Mouse (Mus musculus): Measurements from ENCODE around the gene Srp68. TPM values are rescaled to one million over a fixed set of nuclear protein-coding genes. Genes with fewer than 3 reads are reported as not detected.

The Srp68 gene
- polyA plus RNA-seq, 1 experiment, result 53.8 TPM

DNA sequence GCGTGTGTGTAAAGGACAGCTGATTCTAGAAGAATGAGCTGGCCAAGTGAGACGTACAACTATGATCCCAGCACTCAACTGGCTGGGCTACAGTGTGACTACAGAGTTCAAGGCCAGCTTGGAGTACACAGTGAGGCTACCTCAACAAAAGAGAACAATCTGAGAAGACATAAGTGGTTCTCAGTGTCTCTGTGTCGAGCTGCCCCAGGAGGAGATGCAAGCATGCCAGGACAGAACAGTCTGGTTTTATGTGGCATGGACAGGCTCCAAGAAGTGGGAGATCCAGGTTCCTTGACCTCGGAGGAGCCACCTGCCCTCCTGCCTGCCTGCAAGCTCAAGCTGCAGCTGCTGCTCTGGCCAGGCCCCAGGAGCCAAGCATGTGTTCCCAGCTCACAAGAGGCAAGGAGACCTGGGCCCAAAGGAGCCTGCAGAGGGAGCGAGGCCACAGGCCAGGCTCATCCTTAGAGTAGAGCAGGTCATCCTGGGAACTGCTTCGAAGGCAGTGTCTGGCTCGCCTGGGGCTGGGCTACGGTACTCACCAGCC lies 22.2 kb upstream of the Srp68 start:
- no peak for TF ChIP-seq CTCF (conservative IDR thresholded peaks at IDR 0.05; ENCODE audit: insufficient read depth, insufficient read length, low read depth, low read length)
- no peak for TF ChIP-seq POLR2A (IDR thresholded peaks at IDR 0.05; ENCODE audit: low read depth, low read length)
- H3K27ac ChIP-seq (ENCODE audit: insufficient read depth, low read depth, low read length), result no peak overlapping the region

DNA sequence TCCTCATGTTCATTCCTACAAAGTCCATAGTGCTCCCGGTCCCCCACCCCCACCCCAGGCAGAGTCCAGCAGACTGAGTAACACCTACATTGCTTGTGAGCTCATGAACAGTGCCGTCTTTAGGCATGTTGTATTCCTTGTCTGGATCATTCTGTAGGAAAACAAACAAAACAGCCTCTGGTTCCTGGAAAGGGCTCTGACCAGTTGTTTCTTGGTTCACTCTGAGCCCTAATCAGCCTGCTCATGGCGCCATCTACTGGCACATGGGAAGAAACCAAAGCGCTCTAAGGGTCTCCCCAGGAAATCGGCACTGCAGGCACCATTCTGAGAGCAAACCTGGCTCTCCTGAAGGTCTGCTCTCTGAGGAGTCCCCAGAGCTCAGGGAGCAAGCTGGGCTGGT lies 20.3 kb upstream of the Srp68 start:
- Histone ChIP-seq H3K27me3 (replicated peaks; ENCODE audit: control insufficient read depth, insufficient read depth, low read length) (no peaks in the 10 kb centered on the region), H3K4me1 (ENCODE audit: control insufficient read depth, insufficient read depth, low read length) (no peaks in the 10 kb centered on the region), H3K4me3 (ENCODE audit: insufficient read depth, low read depth, low read length) (no peak overlapping the region), H3K36me3 (ENCODE audit: control insufficient read depth, insufficient read depth, low read length) (no peaks in the 10 kb centered on the region), H3K27ac (ENCODE audit: insufficient read depth, low read depth, low read length) (no peak overlapping the region)
- TF ChIP-seq CTCF (conservative IDR thresholded peaks at IDR 0.05; ENCODE audit: insufficient read depth, insufficient read length, low read depth, low read length) (peak; percentile 79), POLR2A (IDR thresholded peaks at IDR 0.05; ENCODE audit: low read depth, low read length) (no peak)
- DNase-seq, result peak; percentile 70
- 22% methylated on average over 5 of the region's 5 CpGs for WGBS

More for the DNA sequence above, 22.2 kb upstream of the Srp68 start:
- DNase-seq, result no peak
- H3K27me3 ChIP-seq (replicated peaks; ENCODE audit: control insufficient read depth, insufficient read depth, low read length), result no peaks in the 10 kb centered on the region
- WGBS, result 86% methylated on average over 8 of the region's 8 CpGs
- no peaks in the 10 kb centered on the region for H3K4me1 ChIP-seq (ENCODE audit: control insufficient read depth, insufficient read depth, low read length)
- H3K4me3 ChIP-seq (ENCODE audit: insufficient read depth, low read depth, low read length), result no peak overlapping the region
- no peaks in the 10 kb centered on the region; the same call in none of the 2 replicates for H3K36me3 ChIP-seq (ENCODE audit: control insufficient read depth, insufficient read depth, low read length)

DNA sequence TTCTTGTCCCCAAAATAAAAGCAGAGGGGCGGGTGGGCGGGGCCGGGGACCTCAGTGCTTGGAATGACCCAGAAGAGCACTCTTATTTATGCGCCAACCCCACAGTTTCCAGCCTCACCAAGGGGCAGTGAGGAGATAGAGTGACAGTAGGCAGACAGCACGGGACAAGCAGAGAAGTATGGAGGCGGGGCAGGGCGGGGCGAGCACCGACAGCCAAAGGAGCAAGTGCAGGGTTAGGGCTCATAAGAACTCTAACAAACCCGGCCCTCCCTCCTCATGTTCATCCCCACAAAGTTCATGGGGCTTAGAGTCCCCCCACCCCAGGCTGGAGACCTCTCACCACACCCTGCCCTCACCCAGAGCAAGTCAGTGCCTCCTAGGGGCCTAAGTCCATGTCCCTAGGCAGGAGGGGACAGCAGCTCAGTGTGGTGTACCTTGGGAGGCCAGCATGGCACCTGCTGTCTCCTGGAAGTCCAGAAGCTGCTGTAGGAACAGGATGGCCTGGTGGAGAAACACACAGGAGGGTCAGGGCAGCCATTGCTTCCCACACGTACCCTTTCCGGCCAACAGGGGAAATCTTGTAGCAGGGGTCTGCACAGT lies 19.6 kb upstream of the Srp68 start:
- Histone ChIP-seq H3K4me1 (ENCODE audit: control insufficient read depth, insufficient read depth, low read length) (no peaks in the 10 kb centered on the region), H3K27ac (ENCODE audit: insufficient read depth, low read depth, low read length) (no peak overlapping the region), H3K4me3 (ENCODE audit: insufficient read depth, low read depth, low read length) (no peak overlapping the region), H3K27me3 (replicated peaks; ENCODE audit: control insufficient read depth, insufficient read depth, low read length) (no peaks in the 10 kb centered on the region), H3K36me3 (ENCODE audit: control insufficient read depth, insufficient read depth, low read length) (no peaks in the 10 kb centered on the region)
- no peak for TF ChIP-seq POLR2A (IDR thresholded peaks at IDR 0.05; ENCODE audit: low read depth, low read length)
- TF ChIP-seq CTCF (conservative IDR thresholded peaks at IDR 0.05; ENCODE audit: insufficient read depth, insufficient read length, low read depth, low read length), result no peak
- DNase-seq, result no peak
- 91% methylated on average over 12 of the region's 12 CpGs for WGBS

DNA sequence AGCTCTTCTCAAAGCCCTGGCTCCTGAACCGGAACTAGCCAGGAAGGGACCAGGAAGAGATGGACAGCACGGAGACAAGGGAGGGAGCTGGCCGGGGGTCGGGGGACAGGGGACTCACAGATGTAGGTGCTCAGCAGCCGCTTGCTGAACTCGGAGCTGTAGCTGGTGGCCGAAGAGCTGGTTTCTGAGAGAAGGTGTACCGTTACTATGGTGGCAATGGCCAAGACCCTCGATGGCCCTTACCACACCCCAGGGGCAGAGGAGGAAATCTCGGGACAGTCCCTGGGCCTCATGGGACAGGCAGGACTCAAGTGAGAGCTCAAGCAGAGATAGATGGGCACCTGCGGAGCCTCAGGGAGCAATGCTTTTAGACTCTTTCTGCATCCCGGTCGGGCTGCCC lies 18.4 kb upstream of the Srp68 start:
- TF ChIP-seq CTCF (conservative IDR thresholded peaks at IDR 0.05; ENCODE audit: insufficient read depth, insufficient read length, low read depth, low read length) (no peak), POLR2A (IDR thresholded peaks at IDR 0.05; ENCODE audit: low read depth, low read length) (no peak)
- no peaks in the 10 kb centered on the region for H3K4me1 ChIP-seq (ENCODE audit: control insufficient read depth, insufficient read depth, low read length)
- H3K36me3 ChIP-seq (ENCODE audit: control insufficient read depth, insufficient read depth, low read length), result no peaks in the 10 kb centered on the region; the same call in 1 of the 2 replicates
- 94% methylated on average over 13 of the region's 13 CpGs for WGBS
- no peak for DNase-seq
- H3K27ac ChIP-seq (ENCODE audit: insufficient read depth, low read depth, low read length), result no peak overlapping the region
- no peaks in the 10 kb centered on the region for H3K27me3 ChIP-seq (replicated peaks; ENCODE audit: control insufficient read depth, insufficient read depth, low read length)
- no peak overlapping the region for H3K4me3 ChIP-seq (ENCODE audit: insufficient read depth, low read depth, low read length)

DNA sequence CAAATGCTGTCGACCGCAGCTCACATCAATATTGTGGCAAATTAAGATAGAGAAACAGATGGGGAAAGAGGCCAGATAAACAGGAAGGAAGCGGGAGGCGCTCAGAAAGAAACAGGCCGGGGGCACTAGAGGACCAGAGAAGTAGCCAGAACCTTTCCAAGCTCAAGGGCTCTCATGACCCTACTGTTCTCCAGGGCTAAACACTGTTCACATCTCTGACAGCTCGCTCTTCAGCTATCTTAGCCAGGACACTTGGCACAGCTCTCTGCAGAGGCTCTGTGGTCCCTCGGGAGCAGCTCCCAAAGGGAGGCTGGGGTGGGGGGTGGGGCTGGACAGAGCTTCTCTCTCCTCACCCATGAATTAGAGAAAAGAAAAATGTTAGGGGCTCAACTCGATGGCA lies 16.5 kb upstream of the Srp68 start:
- TF ChIP-seq CTCF (conservative IDR thresholded peaks at IDR 0.05; ENCODE audit: insufficient read depth, insufficient read length, low read depth, low read length), result no peak
- no peak for TF ChIP-seq POLR2A (IDR thresholded peaks at IDR 0.05; ENCODE audit: low read depth, low read length)
- Histone ChIP-seq H3K36me3 (ENCODE audit: control insufficient read depth, insufficient read depth, low read length) (no peaks in the 10 kb centered on the region; the same call in 1 of the 2 replicates), H3K4me1 (ENCODE audit: control insufficient read depth, insufficient read depth, low read length) (no peaks in the 10 kb centered on the region), H3K4me3 (ENCODE audit: insufficient read depth, low read depth, low read length) (no peak overlapping the region), H3K27ac (ENCODE audit: insufficient read depth, low read depth, low read length) (no peak overlapping the region; the same call in 1 of the 2 replicates), H3K27me3 (replicated peaks; ENCODE audit: control insufficient read depth, insufficient read depth, low read length) (no peaks in the 10 kb centered on the region)
- WGBS, result 65% methylated on average over 8 of the region's 8 CpGs
- DNase-seq, result peak; percentile 44

DNA sequence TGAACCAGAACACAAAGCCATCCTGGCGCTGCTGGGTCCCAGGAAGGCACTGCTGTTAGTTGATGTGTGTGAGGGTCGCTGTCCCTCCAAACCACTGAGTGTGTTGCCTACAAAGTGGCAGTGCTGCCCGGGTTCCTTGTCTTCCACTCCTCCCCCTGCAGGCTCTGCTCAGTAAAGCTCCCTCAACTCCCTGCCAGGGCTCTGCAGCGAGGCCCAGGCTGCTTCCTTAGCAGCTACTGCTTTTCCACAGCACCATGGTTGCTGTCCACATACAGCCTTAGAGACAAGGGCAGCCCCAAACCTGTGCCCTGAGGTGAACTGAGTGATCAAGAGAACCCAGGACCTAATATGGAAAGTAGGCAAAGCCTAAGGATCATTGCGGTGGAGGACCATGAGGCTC lies 13.3 kb upstream of the Srp68 start:
- Histone ChIP-seq H3K4me1 (ENCODE audit: control insufficient read depth, insufficient read depth, low read length) (0 out of 2 replicates have a peak, but pooled peaks cover 3% of the 10 kb centered on the region), H3K27ac (ENCODE audit: insufficient read depth, low read depth, low read length) (no peak overlapping the region), H3K27me3 (replicated peaks; ENCODE audit: control insufficient read depth, insufficient read depth, low read length) (no peaks in the 10 kb centered on the region), H3K36me3 (ENCODE audit: control insufficient read depth, insufficient read depth, low read length) (no peaks in the 10 kb centered on the region; the same call in 1 of the 2 replicates), H3K4me3 (ENCODE audit: insufficient read depth, low read depth, low read length) (no peak overlapping the region)
- no peak for DNase-seq
- WGBS, result 80% methylated on average over 5 of the region's 5 CpGs
- TF ChIP-seq CTCF (conservative IDR thresholded peaks at IDR 0.05; ENCODE audit: insufficient read depth, insufficient read length, low read depth, low read length) (no peak), POLR2A (IDR thresholded peaks at IDR 0.05; ENCODE audit: low read depth, low read length) (no peak)

DNA sequence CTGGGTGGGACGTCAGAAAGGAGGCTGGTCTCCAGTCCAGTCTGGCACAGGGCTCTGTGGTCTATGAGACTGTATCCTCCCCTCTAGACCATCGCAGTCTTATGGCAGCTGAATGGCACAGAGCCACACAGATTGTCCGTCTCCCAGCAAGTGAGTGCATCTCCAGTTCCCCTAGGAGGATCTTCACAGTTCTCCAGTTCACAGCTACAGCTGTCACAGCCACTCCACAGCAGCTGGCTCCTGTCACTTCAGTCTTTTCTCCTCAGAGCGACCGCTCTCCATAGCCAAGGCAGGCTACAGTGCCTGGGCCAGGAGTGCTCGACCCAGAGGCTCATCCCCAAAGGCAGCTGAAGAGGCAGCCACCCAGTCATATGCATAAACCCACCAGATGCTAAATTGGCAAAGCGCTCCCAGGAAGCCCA lies 11.8 kb upstream of the Srp68 start:
- no peaks in the 10 kb centered on the region; the same call in 1 of the 2 replicates for H3K27me3 ChIP-seq (replicated peaks; ENCODE audit: control insufficient read depth, insufficient read depth, low read length)
- 0 out of 2 replicates have a peak, but pooled peaks cover 3% of the 10 kb centered on the region for H3K4me1 ChIP-seq (ENCODE audit: control insufficient read depth, insufficient read depth, low read length)
- WGBS, result 50% methylated on average over 7 of the region's 7 CpGs
- DNase-seq, result peak; percentile 35
- no peak overlapping the region for H3K4me3 ChIP-seq (ENCODE audit: insufficient read depth, low read depth, low read length)
- H3K27ac ChIP-seq (ENCODE audit: insufficient read depth, low read depth, low read length), result no peak overlapping the region
- no peaks in the 10 kb centered on the region; the same call in 1 of the 2 replicates for H3K36me3 ChIP-seq (ENCODE audit: control insufficient read depth, insufficient read depth, low read length)
- TF ChIP-seq CTCF (conservative IDR thresholded peaks at IDR 0.05; ENCODE audit: insufficient read depth, insufficient read length, low read depth, low read length) (no peak), POLR2A (IDR thresholded peaks at IDR 0.05; ENCODE audit: low read depth, low read length) (no peak)
